Mouse (Mus musculus): Measurements from ENCODE around the gene Topbp1. TPM values are rescaled to one million over a fixed set of nuclear protein-coding genes. Genes with fewer than 3 reads are reported as not detected.

Gene Topbp1
- 32.0 and 36.2 TPM in 2 replicates for polyA plus RNA-seq (2015; fragmentation: Nextera tagmentation; extraction: Ambion mirVana)

DNA sequence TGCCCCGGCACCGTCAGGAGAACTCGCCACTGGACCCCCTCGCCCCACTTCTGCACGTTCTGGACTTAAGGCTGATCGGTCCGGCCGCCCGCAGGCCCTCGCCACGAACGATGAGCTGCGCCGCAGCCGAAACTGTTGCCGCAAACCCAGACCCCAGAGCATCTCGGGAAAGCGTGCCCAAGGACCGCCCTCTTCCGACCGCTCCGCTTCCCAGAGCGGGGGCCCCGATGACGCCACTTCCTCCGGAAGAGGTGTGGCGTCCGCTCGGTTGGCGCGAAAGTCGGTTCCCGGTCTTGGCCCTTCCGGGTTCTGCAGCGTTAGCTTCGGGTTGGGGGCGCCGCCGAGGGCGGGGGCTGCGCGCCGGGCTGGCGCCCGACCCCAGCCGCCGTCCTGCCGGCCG lies at the start of gene Topbp1, which contains the start of gene 1300017J02Rik:
Topbp1 (plus strand) TSS at position 289 of the 400 bp plus-strand sequence.
1300017J02Rik (minus strand) TSS at position 156 of the 400 bp plus-strand sequence.
- Histone ChIP-seq H3K9ac (replicated peaks) (peak within 1 kb of the TSS; percentile 86), H3K27me3 (no peaks in the 10 kb centered on the region), H3K4me3 (replicated peaks) (peak within 1 kb of the TSS; percentile 91), H3K4me2 (replicated peaks) (peak within 1 kb of the TSS; percentile 87), H3K4me1 (replicated peaks) (peaks cover 29% of the 10 kb centered on the region), H3K36me3 (peaks cover 18% of the 10 kb centered on the region), H3K27ac (peak within 1 kb of the TSS; percentile 86), H3K9me3 (no peaks in the 10 kb centered on the region)
- under 1% methylated on average over 49 of the region's 49 CpGs for WGBS
- peak; percentile 98 for ATAC-seq

DNA sequence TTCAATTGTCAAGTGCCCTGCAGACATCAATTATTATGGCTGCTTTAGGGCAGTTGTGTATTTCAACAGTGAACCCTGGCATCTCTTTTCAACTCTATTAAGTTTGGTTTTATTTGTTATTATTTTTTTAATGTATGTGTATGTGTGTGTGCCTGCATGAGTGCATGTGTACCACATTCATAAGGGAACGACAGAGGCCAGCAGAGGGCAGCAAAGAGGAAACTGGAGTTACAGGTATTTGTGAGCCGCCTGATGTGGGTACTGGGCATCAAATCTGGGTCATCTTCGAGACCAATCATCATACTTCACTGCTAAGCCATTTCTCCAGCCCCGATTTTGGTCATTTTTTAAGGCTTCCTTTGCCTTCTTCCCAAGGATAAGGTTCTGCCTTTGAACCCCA lies 39.2 kb upstream of the Topbp1 start:
- H3K27ac ChIP-seq = no peak overlapping the region
- no peak overlapping the region for H3K4me3 ChIP-seq (replicated peaks)
- no peaks in the 10 kb centered on the region for H3K27me3 ChIP-seq
- ATAC-seq = no peak
- 86% methylated on average over 4 of the region's 4 CpGs for WGBS
- no peaks in the 10 kb centered on the region for H3K9me3 ChIP-seq
- no peak overlapping the region for H3K4me2 ChIP-seq (replicated peaks)
- no peaks in the 10 kb centered on the region for H3K36me3 ChIP-seq
- no peaks in the 10 kb centered on the region for H3K4me1 ChIP-seq (replicated peaks)
- H3K9ac ChIP-seq (replicated peaks) = no peak overlapping the region

DNA sequence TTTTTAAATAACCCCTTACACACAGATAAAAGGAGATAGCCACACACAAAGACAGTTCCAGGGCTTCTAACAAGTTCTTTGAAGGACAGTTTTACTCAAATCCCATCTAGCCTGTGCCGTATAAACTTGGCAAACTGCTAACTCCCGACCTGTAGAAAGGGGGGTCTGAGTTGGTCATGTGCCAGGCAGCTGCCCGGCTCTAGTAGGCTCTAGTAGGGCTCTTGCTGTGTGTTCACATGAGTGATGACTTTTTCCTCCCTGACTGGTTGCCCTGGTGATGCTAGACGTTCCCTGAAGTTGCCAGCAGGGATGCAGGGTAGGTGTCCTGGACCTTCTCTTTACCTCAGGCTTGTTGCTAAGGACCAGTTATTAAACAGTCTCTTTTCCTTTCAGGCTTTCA lies 33.9 kb upstream of the Topbp1 start:
- WGBS = 36% methylated on average over 4 of the region's 4 CpGs
- H3K4me2 ChIP-seq (replicated peaks) = no peak overlapping the region
- 0 out of 2 replicates have a peak, but pooled peaks have one; percentile 20 for ATAC-seq

DNA sequence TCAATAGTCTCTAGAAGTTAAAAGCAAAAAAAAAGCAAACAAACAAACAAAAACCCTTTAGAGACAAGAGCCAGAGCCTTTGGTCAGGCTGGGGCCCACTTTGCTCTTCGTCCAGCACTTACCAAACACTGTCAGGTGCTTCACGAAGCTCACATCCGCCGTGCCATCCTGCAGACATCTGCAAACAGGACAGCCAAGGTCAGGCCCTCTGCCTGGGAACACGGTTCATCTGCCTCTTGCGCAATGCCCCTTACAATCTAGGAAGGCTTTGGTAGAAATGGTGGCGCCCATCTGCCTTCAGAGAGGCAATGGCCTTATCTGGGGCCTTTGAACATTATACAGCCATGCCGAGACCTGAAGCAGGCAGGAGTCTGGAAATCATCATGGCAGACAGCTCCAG lies 30.2 kb upstream of the Topbp1 start:
- no peak overlapping the region for H3K4me3 ChIP-seq (replicated peaks)
- no peak overlapping the region for H3K9ac ChIP-seq (replicated peaks)
- H3K36me3 ChIP-seq = no peaks in the 10 kb centered on the region
- H3K9me3 ChIP-seq = no peaks in the 10 kb centered on the region
- no peak overlapping the region for H3K27ac ChIP-seq
- H3K4me2 ChIP-seq (replicated peaks) = no peak overlapping the region
- ATAC-seq = no peak
- WGBS = 89% methylated on average over 8 of the region's 8 CpGs
- no peaks in the 10 kb centered on the region for H3K27me3 ChIP-seq
- no peaks in the 10 kb centered on the region for H3K4me1 ChIP-seq (replicated peaks)

More for the DNA sequence above, 33.9 kb upstream of the Topbp1 start:
- H3K27me3 ChIP-seq = no peaks in the 10 kb centered on the region
- no peaks in the 10 kb centered on the region for H3K4me1 ChIP-seq (replicated peaks)
- H3K4me3 ChIP-seq (replicated peaks) = no peak overlapping the region
- H3K9me3 ChIP-seq = no peaks in the 10 kb centered on the region
- no peak overlapping the region for H3K9ac ChIP-seq (replicated peaks)
- no peak overlapping the region for H3K27ac ChIP-seq
- H3K36me3 ChIP-seq = no peaks in the 10 kb centered on the region

DNA sequence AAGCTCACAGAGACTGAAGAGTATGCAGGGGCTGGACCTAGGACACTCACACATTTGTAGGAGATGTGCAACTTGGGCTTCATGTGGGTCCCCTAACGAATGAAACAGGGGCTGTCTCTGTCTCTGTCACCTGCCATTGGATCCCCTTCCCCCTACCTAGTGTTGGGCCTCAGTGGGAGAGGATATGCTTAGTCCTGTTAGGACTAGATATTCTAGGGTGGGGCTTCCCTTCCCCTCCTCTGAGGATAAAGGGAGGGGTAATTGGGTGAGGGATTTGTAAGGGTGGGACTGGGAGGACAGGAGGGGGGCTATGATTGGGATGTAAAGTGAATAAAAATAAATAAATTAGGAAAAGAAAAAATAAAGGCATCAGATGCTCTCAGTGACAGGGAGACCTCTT lies 29.3 kb upstream of the Topbp1 start:
- no peak overlapping the region for H3K4me3 ChIP-seq (replicated peaks)
- no peaks in the 10 kb centered on the region for H3K9me3 ChIP-seq
- no peaks in the 10 kb centered on the region for H3K4me1 ChIP-seq (replicated peaks)
- no peak overlapping the region for H3K4me2 ChIP-seq (replicated peaks)
- 71% methylated on average over 1 of the region's 1 CpGs for WGBS
- ATAC-seq = no peak
- H3K27me3 ChIP-seq = no peaks in the 10 kb centered on the region
- H3K36me3 ChIP-seq = no peaks in the 10 kb centered on the region
- H3K9ac ChIP-seq (replicated peaks) = no peak overlapping the region
- H3K27ac ChIP-seq = no peak overlapping the region

DNA sequence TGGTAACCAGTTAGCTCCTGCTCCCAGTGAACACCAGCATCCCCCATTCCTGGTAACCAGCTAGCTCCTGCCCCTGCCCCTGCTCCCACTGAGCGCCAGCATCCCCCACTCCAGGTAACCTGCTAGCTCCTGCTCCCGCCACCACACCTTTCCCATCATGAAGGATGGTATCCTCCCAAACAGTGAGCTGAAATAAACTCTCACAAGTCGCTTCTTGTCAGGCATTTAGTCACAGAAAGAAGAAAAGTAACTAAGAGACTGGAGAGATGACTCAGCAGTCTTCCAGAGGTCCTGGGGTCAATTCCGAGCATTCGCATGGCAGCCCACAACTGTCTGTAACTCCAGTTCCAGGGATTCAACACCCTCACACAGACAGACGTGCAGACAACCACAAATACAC lies 28.1 kb upstream of the Topbp1 start:
- Histone ChIP-seq H3K9ac (replicated peaks) (no peak overlapping the region), H3K4me2 (replicated peaks) (no peak overlapping the region), H3K27ac (no peak overlapping the region), H3K27me3 (no peaks in the 10 kb centered on the region), H3K36me3 (no peaks in the 10 kb centered on the region), H3K9me3 (no peaks in the 10 kb centered on the region), H3K4me1 (replicated peaks) (no peaks in the 10 kb centered on the region), H3K4me3 (replicated peaks) (no peak overlapping the region)
- no peak for ATAC-seq
- WGBS = 83% methylated on average over 6 of the region's 6 CpGs

DNA sequence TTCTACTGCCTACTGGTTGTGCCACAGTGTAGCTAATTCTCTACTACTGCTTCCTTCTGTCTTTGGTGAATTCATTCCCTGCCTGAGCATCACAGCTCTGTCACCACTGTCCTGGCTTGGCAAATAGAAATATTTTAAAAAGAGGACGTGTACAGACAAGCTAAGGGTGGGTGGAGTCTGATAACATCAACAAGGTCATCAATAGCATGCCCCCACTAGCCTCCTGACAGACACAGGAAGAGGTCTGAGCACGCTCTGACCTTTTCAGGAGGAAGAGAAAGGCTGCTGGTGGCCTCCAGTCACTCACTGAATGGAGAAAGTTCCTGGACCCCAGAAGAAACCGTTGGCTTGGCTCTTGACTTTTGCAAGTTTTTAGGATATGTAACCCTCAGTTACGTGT lies 18.6 kb upstream of the Topbp1 start:
- WGBS = 73% methylated on average over 4 of the region's 4 CpGs
- Histone ChIP-seq H3K4me1 (replicated peaks) (no peaks in the 10 kb centered on the region), H3K9me3 (no peaks in the 10 kb centered on the region), H3K9ac (replicated peaks) (no peak overlapping the region), H3K4me3 (replicated peaks) (no peak overlapping the region), H3K4me2 (replicated peaks) (no peak overlapping the region), H3K36me3 (no peaks in the 10 kb centered on the region), H3K27ac (no peak overlapping the region), H3K27me3 (no peaks in the 10 kb centered on the region)
- no peak for ATAC-seq

DNA sequence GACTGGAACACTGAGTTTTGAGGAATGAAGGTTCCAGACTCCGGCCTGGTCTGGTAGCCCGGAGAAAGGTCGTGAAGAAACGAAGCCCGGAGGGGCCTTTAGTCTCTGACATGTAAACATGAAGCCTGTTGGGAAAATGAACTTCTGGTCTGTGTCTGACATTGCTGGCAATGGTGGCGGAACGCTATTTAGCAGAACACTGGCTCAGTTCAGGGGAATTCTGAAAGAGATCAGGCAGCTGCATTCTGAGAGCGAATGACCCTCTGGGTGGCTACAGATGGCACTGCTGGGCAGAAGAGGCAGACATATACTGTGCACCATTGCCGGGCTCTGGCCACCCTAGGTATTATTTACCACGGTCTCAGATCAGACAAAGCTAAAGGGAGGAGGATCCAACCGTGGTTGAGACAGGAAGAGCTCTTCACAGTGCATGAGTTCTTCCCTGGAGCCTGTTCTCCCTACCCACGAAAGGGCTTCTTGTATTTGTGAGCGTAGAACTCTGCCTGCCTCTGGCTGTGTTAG lies 18.1 kb upstream of the Topbp1 start:
- no peaks in the 10 kb centered on the region for H3K9me3 ChIP-seq
- H3K27me3 ChIP-seq = no peaks in the 10 kb centered on the region
- WGBS = 84% methylated on average over 13 of the region's 13 CpGs
- ATAC-seq = no peak
- no peak overlapping the region for H3K4me2 ChIP-seq (replicated peaks)
- no peak overlapping the region for H3K9ac ChIP-seq (replicated peaks)
- no peak overlapping the region for H3K4me3 ChIP-seq (replicated peaks)
- no peaks in the 10 kb centered on the region for H3K36me3 ChIP-seq
- no peak overlapping the region for H3K27ac ChIP-seq
- H3K4me1 ChIP-seq (replicated peaks) = no peaks in the 10 kb centered on the region

DNA sequence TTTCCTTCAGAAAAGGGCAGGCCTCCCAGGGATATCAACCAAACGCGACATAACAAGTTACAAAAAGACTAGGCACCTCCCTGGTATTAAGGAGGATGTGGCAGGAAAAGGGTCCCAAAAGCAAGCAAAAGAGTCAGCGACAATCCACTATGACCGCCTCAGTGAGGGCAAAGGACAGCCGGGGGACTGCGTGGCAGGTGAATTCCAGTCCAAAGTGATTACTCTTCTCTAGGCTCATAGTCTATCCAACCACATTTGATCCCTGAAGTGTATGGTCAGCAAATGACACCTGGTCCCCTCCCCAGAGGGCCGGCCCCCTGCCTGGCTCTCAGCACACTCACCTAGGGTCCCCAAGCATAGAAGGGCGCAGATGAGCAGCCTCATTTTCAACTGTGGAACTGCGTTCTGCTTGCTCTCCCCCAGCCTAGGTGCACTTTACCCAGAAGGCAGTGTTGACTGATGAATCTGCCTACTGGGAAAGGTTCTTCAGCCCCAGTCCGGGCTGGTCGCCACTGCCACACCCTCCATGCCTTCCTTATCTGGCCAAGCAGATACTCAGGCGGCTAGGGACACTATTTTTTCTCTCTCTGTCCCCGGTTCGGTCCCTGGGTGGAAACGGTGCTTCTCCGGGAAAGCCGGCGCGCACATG lies 17.1 kb upstream of the Topbp1 start:
- ATAC-seq = no peak
- 88% methylated on average over 19 of the region's 19 CpGs for WGBS
- Histone ChIP-seq H3K4me2 (replicated peaks) (no peak overlapping the region), H3K27ac (no peak overlapping the region), H3K9me3 (no peaks in the 10 kb centered on the region), H3K36me3 (no peaks in the 10 kb centered on the region), H3K9ac (replicated peaks) (no peak overlapping the region), H3K27me3 (no peaks in the 10 kb centered on the region), H3K4me1 (replicated peaks) (no peaks in the 10 kb centered on the region), H3K4me3 (replicated peaks) (no peak overlapping the region)

DNA sequence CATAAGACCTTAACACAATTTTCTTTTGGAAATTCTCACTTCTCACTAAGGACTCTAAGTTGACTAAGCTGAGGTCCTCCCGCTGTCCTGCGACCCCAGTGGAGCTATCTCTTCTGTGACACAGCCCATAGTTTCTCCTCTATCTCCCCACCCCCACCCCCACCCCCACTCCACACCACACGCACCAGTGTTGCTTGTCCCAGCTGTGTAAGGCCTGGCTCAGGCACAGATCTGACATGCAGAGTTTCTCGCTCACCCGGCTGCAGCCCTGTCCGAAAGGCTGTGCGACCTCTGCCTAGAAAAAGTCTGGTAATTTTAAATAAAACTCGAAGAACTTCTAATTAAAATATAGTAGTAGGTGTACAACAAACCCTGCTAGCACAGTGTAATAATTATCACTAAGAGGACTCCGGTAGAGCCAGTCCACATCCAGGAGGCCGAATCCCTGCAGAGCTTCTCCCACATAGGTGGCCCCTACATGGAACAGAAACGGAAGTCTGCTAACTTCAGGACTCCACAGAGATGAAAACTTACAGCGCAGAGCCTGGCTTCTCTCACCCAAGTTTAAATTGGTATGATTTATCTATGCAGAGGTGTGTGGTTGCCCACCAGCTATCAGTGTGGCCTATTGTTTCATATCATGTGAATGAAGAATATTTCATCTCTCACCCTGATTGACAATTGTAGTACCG lies 16.4 kb upstream of the Topbp1 start:
- no peak for ATAC-seq
- Histone ChIP-seq H3K27ac (no peak overlapping the region), H3K9ac (replicated peaks) (no peak overlapping the region), H3K27me3 (no peaks in the 10 kb centered on the region), H3K9me3 (no peaks in the 10 kb centered on the region), H3K4me1 (replicated peaks) (no peaks in the 10 kb centered on the region), H3K4me3 (replicated peaks) (no peak overlapping the region), H3K36me3 (no peaks in the 10 kb centered on the region), H3K4me2 (replicated peaks) (no peak overlapping the region)
- WGBS = 91% methylated on average over 13 of the region's 13 CpGs

DNA sequence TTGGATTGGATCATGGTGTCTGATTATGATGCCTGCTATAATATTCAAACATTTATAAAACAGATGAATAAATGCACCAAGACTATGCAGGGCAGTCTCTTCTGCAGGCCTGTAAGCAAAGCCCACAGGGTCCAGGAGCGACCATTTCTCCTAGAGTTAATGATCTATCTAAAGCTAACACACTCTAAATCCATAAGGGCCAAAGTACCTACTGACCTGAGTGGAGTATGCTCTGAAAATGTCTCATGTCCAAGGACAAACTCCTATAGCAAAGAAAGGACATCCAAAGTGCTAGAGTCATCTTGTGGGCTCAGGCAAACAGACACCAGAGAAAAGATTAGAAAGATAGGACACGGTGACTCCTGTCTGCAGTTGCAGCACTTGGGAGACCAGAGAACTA lies 10.5 kb upstream of the Topbp1 start:
- Histone ChIP-seq H3K9ac (replicated peaks) (no peak overlapping the region), H3K4me1 (replicated peaks) (no peaks in the 10 kb centered on the region), H3K27ac (no peak overlapping the region), H3K36me3 (no peaks in the 10 kb centered on the region), H3K27me3 (no peaks in the 10 kb centered on the region), H3K4me3 (replicated peaks) (no peak overlapping the region), H3K9me3 (no peaks in the 10 kb centered on the region), H3K4me2 (replicated peaks) (no peak overlapping the region)
- WGBS = 92% methylated on average over 2 of the region's 2 CpGs
- ATAC-seq = no peak

DNA sequence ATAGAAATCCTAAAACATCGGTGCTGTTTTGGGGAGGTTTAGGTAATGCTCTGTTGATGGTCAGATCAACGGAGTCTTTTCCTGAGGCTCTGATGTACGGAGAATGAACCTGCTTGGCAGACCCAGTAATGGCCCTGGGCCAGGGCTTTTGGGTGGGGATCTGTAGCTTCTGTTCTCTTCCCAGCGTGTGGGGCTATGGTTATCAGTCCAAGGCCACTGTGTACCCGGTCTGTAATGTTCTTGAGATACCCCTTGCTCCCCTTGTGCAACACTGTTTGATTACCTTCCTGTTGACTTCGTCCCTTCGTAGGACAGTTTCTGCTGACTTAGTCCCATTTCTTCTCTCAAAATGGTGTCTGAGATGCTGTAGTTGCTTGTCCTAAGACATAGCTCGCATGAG lies 3.9 kb upstream of the Topbp1 start:
- H3K4me3 ChIP-seq (replicated peaks) = no peak overlapping the region
- no peak for ATAC-seq
- H3K36me3 ChIP-seq = no peaks in the 10 kb centered on the region
- no peaks in the 10 kb centered on the region for H3K27me3 ChIP-seq
- H3K4me2 ChIP-seq (replicated peaks) = no peak overlapping the region
- H3K4me1 ChIP-seq (replicated peaks) = peaks cover 13% of the 10 kb centered on the region
- no peaks in the 10 kb centered on the region for H3K9me3 ChIP-seq
- no peak overlapping the region for H3K27ac ChIP-seq
- 92% methylated on average over 8 of the region's 8 CpGs for WGBS
- no peak overlapping the region for H3K9ac ChIP-seq (replicated peaks)

Data from midbrain, embryonic 13.5 days (tissue).